Mouse (Mus musculus): ENCODE data around the gene Tle4.

DNA sequence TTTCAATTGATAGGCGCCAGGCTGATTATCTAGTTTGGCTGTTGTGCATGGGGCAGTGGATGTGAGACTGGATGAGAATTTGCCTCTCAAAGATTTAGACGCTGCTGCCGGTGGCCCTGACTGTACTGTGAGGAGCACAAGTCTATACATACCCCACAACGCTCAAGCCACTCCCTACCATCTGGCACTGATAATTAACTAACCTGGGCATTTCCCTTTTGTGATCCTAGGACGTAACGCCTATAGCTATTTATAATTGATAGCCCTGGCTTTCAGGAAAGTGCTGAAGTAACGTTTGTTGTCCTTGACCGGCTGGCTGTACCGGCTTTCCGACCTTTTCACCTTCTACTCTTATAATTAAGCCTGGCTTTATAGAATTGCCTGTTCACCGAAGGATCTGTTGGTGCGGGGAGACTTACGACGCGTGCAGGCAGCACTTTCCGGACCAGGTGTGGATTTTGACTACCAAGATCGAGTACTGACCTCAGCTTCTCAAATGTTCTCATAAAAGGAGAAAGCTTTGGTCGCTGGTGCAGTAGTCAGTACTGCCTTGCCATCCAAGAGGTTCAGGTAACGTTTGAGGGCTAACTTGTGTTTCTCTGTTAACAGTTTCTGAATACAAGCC is 171.5 kb downstream of the Tle4 start:
- TF ChIP-seq TAL1 (conservative IDR thresholded peaks at IDR 0.05; ENCODE audit: low read depth, low read length) (no peak), CTCF (IDR thresholded peaks at IDR 0.05; ENCODE audit: low read depth, low read length) (no peak), GATA1 (IDR thresholded peaks at IDR 0.05; ENCODE audit: borderline replicate concordance, low read length) (no peak)
